Mouse (Mus musculus) urinary bladder, postnatal 10 days (tissue): ENCODE data around the gene Wdr6.

ENCODE experiments used
- DNase-seq: peaks from one replicate; pipeline ENCODE4 v3.0.0; 2022; ENCODE audit warnings: low spot score

The Wdr6 gene

DNA sequence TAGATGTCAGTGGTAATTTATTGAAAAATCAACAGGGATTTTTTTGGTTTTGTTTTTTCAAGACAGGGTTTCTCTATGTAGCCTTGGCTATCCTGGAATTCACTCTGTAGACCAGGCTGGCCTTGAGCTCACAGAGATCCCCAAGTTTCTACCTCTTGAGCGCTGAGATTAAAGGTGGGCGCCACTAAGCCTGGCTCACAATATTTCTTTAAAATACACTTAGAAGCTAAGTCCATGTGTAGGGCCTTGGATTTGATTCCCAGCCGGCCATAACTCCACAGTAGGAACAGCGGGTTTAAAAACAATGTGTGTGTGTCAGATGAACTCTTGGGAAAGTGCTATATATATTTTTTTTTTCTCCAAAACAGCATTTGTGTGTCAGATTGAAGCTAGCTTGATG lies 55.2 kb downstream of the Wdr6 start:
- DNase-seq: no peak
